Mouse (Mus musculus) frontal cortex, postnatal 36 days (tissue): ENCODE data around the gene Fgf22.

Experiments
- DNase-seq, 2 experiments: peaks; one replicate each; pipeline ENCODE4 v3.0.0; 2022; ENCODE audit warnings: low spot score in 2 of 2

Fgf22 gene

DNA sequence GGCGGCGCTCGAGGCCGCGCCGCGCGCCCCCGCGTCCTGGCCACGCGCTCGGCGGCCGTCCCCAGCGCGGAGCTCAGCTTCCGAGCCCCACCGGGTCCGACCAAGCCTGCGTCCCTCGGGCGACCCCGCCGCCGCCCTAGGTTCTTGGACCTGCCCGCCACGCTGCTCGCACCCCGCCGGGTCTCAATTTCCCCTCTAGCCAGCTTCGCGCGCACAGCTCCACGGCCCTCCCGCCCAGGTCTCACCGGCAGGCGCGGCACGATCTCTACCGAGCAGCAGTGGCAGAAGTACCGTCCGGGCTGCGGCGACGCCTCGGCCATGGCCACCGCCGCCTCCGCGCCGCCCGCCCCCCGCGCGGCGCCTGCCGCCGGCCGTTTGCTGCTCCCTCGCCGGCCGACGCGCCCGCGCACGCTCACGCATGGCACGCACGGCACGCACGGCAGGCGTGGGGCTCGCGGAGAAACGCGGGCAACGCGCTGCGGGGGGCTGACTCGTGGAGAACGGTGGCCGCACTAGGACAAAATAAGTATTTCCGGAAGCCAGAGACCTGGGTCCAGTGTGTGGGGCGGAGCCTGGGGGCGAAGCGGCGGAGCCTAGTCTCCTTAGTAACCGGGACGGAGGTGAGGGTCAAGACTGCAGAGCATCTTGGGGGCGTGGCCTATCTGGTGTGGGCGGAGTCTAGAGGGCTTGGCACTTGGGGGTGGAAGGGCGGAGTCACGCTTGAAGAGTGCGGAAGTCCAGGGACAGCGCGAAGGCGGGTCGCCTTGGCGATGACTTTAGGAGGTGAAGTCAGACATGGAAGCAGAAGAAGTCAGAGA lies 11.8 kb downstream of the Fgf22 start, which contains the start of gene Rnf126:
TSS of gene Rnf126 (minus strand) at position 445 of the 818 bp plus-strand sequence.
- DNase-seq, result peak; percentile 99 to 100

- DNase-seq, result peak; percentile 93 to 97
Observed at GRCm38 (mm10) chr10:79767372-79768244, 12.7 kb downstream of the Fgf22 start.

- peak; percentile 72 to 80 for DNase-seq
Observed at GRCm38 (mm10) chr10:79768400-79768799, 13.5 kb downstream of the Fgf22 start.

GRCm38 (mm10) chr10:79769329-79769728 lies 14.5 kb downstream of the Fgf22 start:
- no peak for DNase-seq

DNA sequence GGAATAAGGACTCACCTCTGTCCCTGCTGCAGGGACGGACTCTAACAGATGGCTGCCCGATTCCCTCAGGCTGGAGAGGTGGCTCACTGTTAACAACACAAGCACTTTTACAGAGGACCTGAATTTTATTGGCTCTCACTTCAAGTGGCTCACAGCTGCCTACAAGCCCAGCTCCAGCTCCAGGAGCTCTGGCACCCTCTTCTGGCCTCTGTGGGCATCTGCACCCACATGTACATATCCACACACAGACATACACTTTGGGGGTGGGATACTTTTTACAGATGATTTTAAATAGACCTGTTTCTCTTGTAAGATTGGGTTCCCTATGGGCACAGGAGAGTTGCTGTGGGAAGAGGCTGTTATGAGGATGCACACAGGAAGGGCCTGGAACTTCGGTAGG lies 17.4 kb downstream of the Fgf22 start:
- DNase-seq, result no peak

GRCm38 (mm10) chr10:79773208-79773607 lies 18.3 kb downstream of the Fgf22 start:
- DNase-seq, result no peak

DNA sequence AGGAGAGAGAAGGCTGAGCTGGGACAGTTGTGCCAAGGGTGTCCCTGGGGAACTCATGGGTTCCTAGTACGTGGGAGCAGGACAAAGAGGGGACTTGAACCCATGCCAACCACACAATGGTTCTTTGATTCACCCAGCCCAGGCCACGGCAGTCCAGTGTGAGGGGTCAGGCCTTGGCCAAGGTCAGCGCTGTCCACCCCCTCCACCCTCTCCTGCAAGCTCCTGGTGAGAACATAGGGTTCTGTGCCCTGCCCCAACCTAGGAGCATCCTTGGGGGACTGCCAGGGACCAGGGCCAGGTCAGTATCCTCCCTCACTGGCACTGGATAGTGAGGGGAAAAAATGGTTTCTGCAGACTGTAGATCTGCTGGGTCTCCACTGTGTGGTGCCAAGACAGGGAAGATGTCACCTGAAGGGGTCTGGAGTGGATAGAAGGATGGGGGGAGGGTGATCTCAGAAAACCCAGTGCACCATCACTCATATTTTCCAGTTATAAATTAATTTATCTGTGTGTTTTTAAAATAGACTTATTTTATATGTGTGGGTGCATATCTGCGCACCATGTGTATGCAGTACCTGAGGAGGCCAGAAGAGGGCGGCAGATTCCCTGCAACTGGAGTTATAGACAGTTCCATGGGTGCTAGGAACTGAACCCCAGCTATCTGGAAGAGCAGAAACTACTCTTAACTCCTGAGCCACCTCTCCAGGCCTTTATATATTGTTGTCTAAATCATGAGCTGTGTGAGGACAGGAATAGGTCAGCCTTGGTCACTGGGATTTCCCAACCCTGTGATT lies 19.8 kb downstream of the Fgf22 start:
- no peak for DNase-seq

DNA sequence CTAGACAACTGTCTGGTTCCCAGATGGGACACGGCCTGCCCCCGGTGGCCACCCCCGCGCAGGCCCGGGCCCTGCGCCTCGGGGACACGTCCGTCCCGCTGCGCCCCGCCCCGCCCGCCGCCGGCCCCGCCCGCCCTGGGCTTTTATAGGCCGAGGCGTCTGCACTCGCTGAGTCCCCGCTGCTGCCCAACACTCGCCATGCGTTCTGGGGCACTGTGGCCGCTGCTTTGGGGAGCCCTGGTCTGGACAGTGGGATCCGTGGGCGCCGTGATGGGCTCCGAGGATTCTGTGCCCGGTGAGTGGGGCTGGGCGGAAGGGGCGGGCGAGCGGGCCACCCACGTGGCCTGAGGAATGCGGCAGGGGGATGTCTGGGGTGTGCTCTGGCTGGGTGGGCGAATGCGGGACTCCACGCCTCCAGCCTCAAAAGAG lies 22.2 kb downstream of the Fgf22 start, which contains the start of gene Fstl3:
TSS of gene Fstl3 (plus strand) at position 170 of the 429 bp plus-strand sequence.
- no peak for DNase-seq

GRCm38 (mm10) chr10:79778006-79778405 lies 23.1 kb downstream of the Fgf22 start:
- no peak for DNase-seq

- no peak for DNase-seq
Observed at GRCm38 (mm10) chr10:79779193-79779592, 24.3 kb downstream of the Fgf22 start.

- peak; percentile 94 to 97 for DNase-seq
Observed at GRCm38 (mm10) chr10:79779784-79780663, 25.1 kb downstream of the Fgf22 start.

GRCm38 (mm10) chr10:79780664-79781015 lies 25.8 kb downstream of the Fgf22 start:
- DNase-seq, result no peak

- DNase-seq, result no peak
Observed at GRCm38 (mm10) chr10:79781139-79781538, 26.3 kb downstream of the Fgf22 start.

- DNase-seq, result no peak
Observed at GRCm38 (mm10) chr10:79781956-79782355, 27.1 kb downstream of the Fgf22 start.

GRCm38 (mm10) chr10:79783050-79783449 lies 28.2 kb downstream of the Fgf22 start:
- no peak for DNase-seq

DNA sequence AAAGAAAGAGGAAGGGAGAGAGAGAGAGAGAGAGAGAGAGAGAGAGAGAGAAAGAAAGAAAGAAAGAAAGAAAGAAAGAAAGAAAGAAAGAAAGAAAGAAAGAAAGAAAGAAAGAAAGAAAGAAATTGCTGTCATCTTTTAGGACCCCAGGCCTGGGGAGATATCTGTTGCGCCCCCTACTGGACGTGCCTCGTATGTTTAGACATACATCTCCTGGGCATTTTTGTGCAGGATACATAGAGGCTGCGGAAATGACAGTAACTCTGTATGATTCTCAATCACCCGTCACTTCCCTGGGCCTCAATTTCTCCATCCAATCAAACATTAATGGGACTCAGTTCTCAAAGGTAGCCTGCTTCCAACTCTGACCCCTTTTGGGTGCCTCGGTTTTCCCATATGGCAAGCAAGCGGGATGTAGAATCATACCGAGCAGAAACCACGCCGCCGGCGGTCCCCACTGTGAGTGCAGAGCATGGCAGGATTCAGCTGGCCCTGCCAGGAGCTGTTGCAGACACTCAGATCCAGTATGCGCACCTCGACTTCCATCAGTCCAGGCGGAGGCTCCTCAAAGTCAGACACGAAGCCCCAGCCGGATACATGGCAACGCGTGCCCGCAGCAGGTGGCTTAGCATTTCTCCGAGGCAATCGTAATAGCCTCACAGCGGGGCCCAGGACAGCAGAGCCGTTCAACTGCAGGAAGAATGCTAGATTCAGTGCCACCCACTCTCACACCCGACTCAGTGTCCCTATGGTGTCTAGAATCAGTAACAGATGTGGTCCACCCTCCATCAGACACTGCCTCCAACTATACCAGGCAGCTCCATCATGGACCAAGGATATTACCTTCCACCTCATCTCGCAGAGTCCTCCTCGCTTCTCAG lies 29.3 kb downstream of the Fgf22 start:
- DNase-seq, result no peak

DNA sequence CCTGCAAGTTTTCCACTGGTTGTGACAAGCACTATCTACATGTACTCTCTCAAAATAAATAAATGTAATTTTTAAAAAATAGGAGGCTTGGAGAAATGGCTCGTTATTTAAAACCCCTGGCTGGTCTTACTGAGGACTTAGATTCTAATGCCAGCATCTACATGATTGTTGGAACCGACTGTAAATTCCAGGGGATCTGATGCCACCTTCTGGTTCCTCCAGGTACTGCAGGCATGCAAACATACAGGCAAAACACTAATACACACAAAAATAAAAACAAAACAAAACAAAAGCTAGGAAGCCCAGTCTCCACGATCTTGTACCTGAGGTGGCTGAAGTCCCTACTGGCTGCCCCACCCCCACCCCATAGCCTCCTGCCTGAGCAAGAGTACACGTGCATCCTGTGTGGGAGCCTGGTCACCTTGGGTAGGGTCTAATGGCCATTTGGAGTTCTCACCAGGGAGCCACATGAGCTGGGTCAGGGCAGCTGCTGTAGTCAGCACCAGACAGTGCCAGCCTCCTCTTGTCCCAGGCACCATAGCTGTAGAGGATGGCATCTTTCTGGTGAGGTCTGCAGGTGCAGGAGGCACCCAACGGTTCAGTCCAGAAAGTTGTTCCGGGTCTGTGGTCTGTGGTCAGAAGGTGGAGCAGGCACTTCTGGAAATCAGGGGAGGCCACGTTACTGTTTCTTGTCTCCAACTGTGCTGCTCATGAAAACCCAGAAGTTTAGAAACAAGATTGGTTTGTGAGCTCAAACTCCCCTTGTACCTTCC lies 33.7 kb downstream of the Fgf22 start:
- peak in 1 of 2 experiments; percentile 78 for DNase-seq

DNA sequence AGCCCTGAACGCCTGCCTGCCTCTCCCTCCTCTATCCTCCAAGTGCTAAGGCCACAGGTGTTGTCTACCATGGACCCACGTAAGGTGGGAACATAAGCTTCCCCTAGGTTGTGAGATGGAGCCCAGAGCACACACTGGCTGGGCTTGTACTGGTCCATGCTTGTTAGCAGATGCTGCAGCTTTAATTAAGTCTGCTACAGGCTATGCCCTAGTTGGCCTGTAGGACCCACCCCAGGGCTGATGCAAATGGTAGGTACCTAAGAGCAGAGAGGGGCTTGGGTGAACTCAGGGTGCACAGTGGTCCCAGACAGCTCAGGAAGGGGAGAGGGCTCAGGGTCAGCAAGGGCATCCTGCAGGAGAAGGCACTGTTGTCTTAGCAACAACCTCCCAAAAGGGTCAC lies 34.7 kb downstream of the Fgf22 start:
- DNase-seq, result no peak

- DNase-seq, result no peak
Observed at GRCm38 (mm10) chr10:79790861-79791260, 36.0 kb downstream of the Fgf22 start, which contains the start of gene Prss57. TSS of gene Prss57 (minus strand) at chr10:79790961.
